Mouse (Mus musculus) erythroblast, adult 5-6 weeks (primary cell): ENCODE data around the gene Dedd2. TPM values are rescaled to one million over a fixed set of nuclear protein-coding genes. Genes with fewer than 3 reads are reported as not detected.

ENCODE experiments used
- total RNA-seq, 2 experiments: library from RNA; stranded (forward) in 1 of 2; stranded (reverse) in 1 of 2; fragments of 150-400 nt in 1 of 2; fragments of 200-764, 138-1000 nt in 1 of 2; gene quantifications; 2 replicates each; pipeline versions ENCODE4 v1.2.3 to v1.2.4; 2015 to 2017; ENCODE audit warnings: low replicate concordance in 2 of 2

Dedd2 gene
- total RNA-seq, 2 experiments from 2014 or later: 53.8 to 164 TPM

Other genes with a start within 250 kb of the Dedd2 start
- 11.7 and 35.0 TPM in 2 replicates for gene Rabac1, start 247.9 kb downstream of the Dedd2 start, total RNA-seq (2015; ENCODE audit: low replicate concordance)
- 11.0 and 11.3 TPM in 2 replicates for gene Rabac1, start 247.9 kb downstream of the Dedd2 start, total RNA-seq (2017; ENCODE audit: low replicate concordance)
- gene Atp1a3, start 214.7 kb downstream of the Dedd2 start, total RNA-seq (2015; ENCODE audit: low replicate concordance): 11.5 and 14.6 TPM in 2 replicates
- gene Atp1a3, start 214.7 kb downstream of the Dedd2 start, total RNA-seq (2017; ENCODE audit: low replicate concordance): 3.8 and 4.9 TPM in 2 replicates
- 4.0 and 8.1 TPM in 2 replicates for gene Grik5, start 148.3 kb downstream of the Dedd2 start, total RNA-seq (2015; ENCODE audit: low replicate concordance)
- 6.6 and 14.4 TPM in 2 replicates for gene Grik5, start 148.3 kb downstream of the Dedd2 start, total RNA-seq (2017; ENCODE audit: low replicate concordance)
- gene Zfp574, start 148.0 kb downstream of the Dedd2 start, total RNA-seq (2015; ENCODE audit: low replicate concordance): 1.9 and 2.7 TPM in 2 replicates
- 2.0 and 2.1 TPM in 2 replicates for gene Zfp574, start 148.0 kb downstream of the Dedd2 start, total RNA-seq (2017; ENCODE audit: low replicate concordance)
- gene Pou2f2, start 40.9 kb downstream of the Dedd2 start, total RNA-seq (2015; ENCODE audit: low replicate concordance): 3.1 and 4.8 TPM in 2 replicates
- 0.56 and 1.2 TPM in 2 replicates for gene Pou2f2, start 40.9 kb downstream of the Dedd2 start, total RNA-seq (2017; ENCODE audit: low replicate concordance)
- 25.4 and 27.4 TPM in 2 replicates for gene Zfp526, start 810 bp upstream of the Dedd2 start, total RNA-seq (2015; ENCODE audit: low replicate concordance)
- 33.7 and 37.7 TPM in 2 replicates for gene Zfp526, start 810 bp upstream of the Dedd2 start, total RNA-seq (2017; ENCODE audit: low replicate concordance)
- 35.2 and 39.5 TPM in 2 replicates for gene Gsk3a, start 17.2 kb upstream of the Dedd2 start, total RNA-seq (2015; ENCODE audit: low replicate concordance)
- gene Gsk3a, start 17.2 kb upstream of the Dedd2 start, total RNA-seq (2017; ENCODE audit: low replicate concordance): 24.2 and 29.0 TPM in 2 replicates
- gene Erf, start 30.1 kb upstream of the Dedd2 start, total RNA-seq (2015; ENCODE audit: low replicate concordance): 3.3 and 3.6 TPM in 2 replicates
- gene Erf, start 30.1 kb upstream of the Dedd2 start, total RNA-seq (2017; ENCODE audit: low replicate concordance): 2.4 and 2.6 TPM in 2 replicates
- gene Cic, start 47.1 kb upstream of the Dedd2 start, total RNA-seq (2015; ENCODE audit: low replicate concordance): 60.2 and 77.4 TPM in 2 replicates
- 15.3 and 26.6 TPM in 2 replicates for gene Cic, start 47.1 kb upstream of the Dedd2 start, total RNA-seq (2017; ENCODE audit: low replicate concordance)
- 1.9 and 2.9 TPM in 2 replicates for gene Pafah1b3, start 77.4 kb upstream of the Dedd2 start, total RNA-seq (2015; ENCODE audit: low replicate concordance)
- 0.98 TPM in 1 of 2 replicates, not detected in the other for gene Pafah1b3, start 77.4 kb upstream of the Dedd2 start, total RNA-seq (2017; ENCODE audit: low replicate concordance)
- not detected in 2 replicates for gene Prr19, start 80.8 kb upstream of the Dedd2 start, total RNA-seq (2015; ENCODE audit: low replicate concordance)
- not detected in 2 replicates for gene Prr19, start 80.8 kb upstream of the Dedd2 start, total RNA-seq (2017; ENCODE audit: low replicate concordance)
- not detected in 2 replicates for gene Tmem145, start 85.5 kb upstream of the Dedd2 start, total RNA-seq (2015; ENCODE audit: low replicate concordance)
- gene Tmem145, start 85.5 kb upstream of the Dedd2 start, total RNA-seq (2017; ENCODE audit: low replicate concordance): not detected in 2 replicates
- gene Megf8, start 96.5 kb upstream of the Dedd2 start, total RNA-seq (2015; ENCODE audit: low replicate concordance): 0.19 and 0.42 TPM in 2 replicates
- 0.14 TPM in 1 of 2 replicates, not detected in the other for gene Megf8, start 96.5 kb upstream of the Dedd2 start, total RNA-seq (2017; ENCODE audit: low replicate concordance)
- gene Cnfn, start 149.1 kb upstream of the Dedd2 start, total RNA-seq (2015; ENCODE audit: low replicate concordance): not detected in 2 replicates
- not detected in 2 replicates for gene Cnfn, start 149.1 kb upstream of the Dedd2 start, total RNA-seq (2017; ENCODE audit: low replicate concordance)
- gene Lipe, start 178.1 kb upstream of the Dedd2 start, total RNA-seq (2015; ENCODE audit: low replicate concordance): 2.5 and 11.3 TPM in 2 replicates
- gene Lipe, start 178.1 kb upstream of the Dedd2 start, total RNA-seq (2017; ENCODE audit: low replicate concordance): 4.5 and 6.7 TPM in 2 replicates
- gene Cxcl17, start 192.3 kb upstream of the Dedd2 start, total RNA-seq (2015; ENCODE audit: low replicate concordance): not detected in 2 replicates
- not detected in 2 replicates for gene Cxcl17, start 192.3 kb upstream of the Dedd2 start, total RNA-seq (2017; ENCODE audit: low replicate concordance)